Mouse (Mus musculus): Measurements from ENCODE around the gene Tpm3. TPM values are rescaled to one million over a fixed set of nuclear protein-coding genes. Genes with fewer than 3 reads are reported as not detected.
A peak's percentile ranks its signal among the peaks of the same experiment; 100 is the strongest.

Gene Tpm3
- polyA plus RNA-seq (2015; fragmentation: Nextera tagmentation; extraction: Ambion mirVana) = 392 and 415 TPM in 2 replicates

DNA sequence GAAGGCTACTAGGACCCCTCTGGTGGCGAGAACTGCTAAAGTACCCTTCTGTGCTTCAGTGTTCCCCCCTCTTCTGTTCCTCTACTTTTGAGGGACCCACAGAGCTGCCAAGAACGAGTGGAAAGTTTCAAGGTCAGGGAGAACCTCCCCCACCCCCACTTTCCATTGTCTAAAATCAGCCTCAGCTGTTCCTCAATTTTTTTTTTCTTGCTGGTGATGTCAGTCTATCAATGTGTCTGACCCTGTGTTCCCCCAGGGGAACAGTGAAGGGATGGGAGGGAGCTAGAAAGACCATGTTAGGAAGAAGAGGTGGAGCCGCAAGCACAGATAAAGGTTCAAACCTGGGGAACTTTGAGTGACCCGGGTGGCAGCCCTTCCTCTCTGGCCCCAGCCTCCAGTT lies at the start of gene Tpm3:
Gene Tpm3 (plus strand): TSS at position 356 of the 400 bp plus-strand sequence.
- no peak within 1 kb of the TSS for H3K4me2 ChIP-seq
- no peak within 1 kb of the TSS for H3K4me3 ChIP-seq
- H3K36me3 ChIP-seq = no peaks in the 10 kb centered on the region
- H3K9me3 ChIP-seq = no peaks in the 10 kb centered on the region
- no peak for ATAC-seq (ENCODE audit: low FRiP score)
- no peak within 1 kb of the TSS for H3K27ac ChIP-seq
- no peak within 1 kb of the TSS for H3K9ac ChIP-seq
- H3K4me1 ChIP-seq (replicated peaks) = peaks cover 5% of the 10 kb centered on the region
- no peaks in the 10 kb centered on the region for H3K27me3 ChIP-seq
- 79% methylated on average over 4 of the region's 4 CpGs for WGBS

DNA sequence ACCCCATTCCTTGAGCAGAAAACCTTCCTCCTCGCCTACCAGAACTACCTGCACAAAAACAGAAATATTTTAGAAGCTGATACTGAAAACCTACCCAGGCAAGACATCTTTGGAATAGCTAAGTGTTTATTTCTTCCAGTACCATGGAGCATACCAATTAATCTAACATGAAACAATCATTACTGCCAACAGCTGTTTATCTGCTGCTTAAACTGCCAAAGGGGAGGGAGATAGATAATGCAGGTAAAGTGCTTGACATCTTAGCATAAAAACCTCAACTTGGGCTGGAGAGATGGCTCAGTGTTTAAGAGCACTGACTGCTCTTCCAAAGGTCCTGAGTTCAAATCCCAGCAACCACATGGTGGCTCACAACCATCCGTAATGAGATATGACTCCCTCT lies 37.8 kb upstream of the Tpm3 start:
- H3K4me2 ChIP-seq = no peak overlapping the region
- peaks cover 75% of the 10 kb centered on the region for H3K36me3 ChIP-seq
- H3K27me3 ChIP-seq = no peaks in the 10 kb centered on the region
- WGBS = 95% methylated on average over 2 of the region's 2 CpGs
- no peaks in the 10 kb centered on the region for H3K4me1 ChIP-seq (replicated peaks)
- no peak overlapping the region for H3K4me3 ChIP-seq
- ATAC-seq (ENCODE audit: low FRiP score) = no peak
- no peaks in the 10 kb centered on the region for H3K9me3 ChIP-seq
- no peak overlapping the region for H3K27ac ChIP-seq
- H3K9ac ChIP-seq = no peak overlapping the region

DNA sequence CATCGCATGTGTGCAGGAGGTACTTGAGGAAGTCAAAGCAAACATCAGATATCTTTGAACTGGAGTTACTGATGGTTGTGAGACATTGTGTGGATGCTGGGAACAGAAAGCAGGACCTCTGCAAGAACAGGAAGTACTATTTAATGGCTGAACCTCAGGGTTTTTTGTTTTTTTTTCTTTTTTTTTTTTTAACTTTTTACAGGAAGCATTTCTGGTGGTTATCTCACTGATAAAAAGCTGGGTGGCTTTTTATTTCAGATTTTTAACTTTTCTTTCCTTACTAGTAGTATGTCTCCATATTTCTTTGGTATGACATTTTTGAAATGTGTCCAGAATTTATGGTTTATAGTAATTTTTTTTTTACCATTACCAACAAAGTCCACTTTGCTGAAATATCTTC lies 36.2 kb upstream of the Tpm3 start:
- H3K27ac ChIP-seq = no peak overlapping the region
- H3K27me3 ChIP-seq = no peaks in the 10 kb centered on the region
- no peaks in the 10 kb centered on the region for H3K9me3 ChIP-seq
- no peak for ATAC-seq (ENCODE audit: low FRiP score)
- no peak overlapping the region for H3K4me2 ChIP-seq
- 95% methylated on average over 1 of the region's 1 CpGs for WGBS
- peaks cover 73% of the 10 kb centered on the region for H3K36me3 ChIP-seq
- H3K9ac ChIP-seq = no peak overlapping the region
- H3K4me1 ChIP-seq (replicated peaks) = no peaks in the 10 kb centered on the region
- H3K4me3 ChIP-seq = no peak overlapping the region

DNA sequence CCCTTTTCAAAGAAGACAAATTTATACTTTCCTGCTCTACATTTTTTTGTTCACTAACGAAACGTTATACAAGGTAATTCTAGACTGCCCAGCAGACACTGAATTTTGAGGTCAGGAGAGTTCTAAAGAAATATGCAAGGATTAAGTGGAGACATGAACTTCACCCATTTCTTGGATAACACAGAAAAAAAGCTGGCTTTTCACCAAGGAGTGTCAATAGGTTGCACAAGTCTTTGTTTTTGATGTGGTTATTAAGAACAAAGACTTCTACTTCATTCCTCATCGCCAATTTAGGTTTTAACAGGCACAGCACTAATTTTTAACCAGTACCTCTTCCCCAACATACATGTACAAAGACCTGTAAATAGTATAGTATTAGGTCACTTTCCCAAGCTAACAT lies 22.8 kb upstream of the Tpm3 start:
- no peak overlapping the region for H3K9ac ChIP-seq
- no peak overlapping the region for H3K4me2 ChIP-seq
- peaks cover 24% of the 10 kb centered on the region for H3K36me3 ChIP-seq
- H3K27ac ChIP-seq = no peak overlapping the region
- 74% methylated on average over 3 of the region's 3 CpGs for WGBS
- H3K4me1 ChIP-seq (replicated peaks) = peaks cover 32% of the 10 kb centered on the region
- ATAC-seq (ENCODE audit: low FRiP score) = no peak
- H3K9me3 ChIP-seq = no peaks in the 10 kb centered on the region
- no peak overlapping the region for H3K4me3 ChIP-seq
- no peaks in the 10 kb centered on the region for H3K27me3 ChIP-seq

DNA sequence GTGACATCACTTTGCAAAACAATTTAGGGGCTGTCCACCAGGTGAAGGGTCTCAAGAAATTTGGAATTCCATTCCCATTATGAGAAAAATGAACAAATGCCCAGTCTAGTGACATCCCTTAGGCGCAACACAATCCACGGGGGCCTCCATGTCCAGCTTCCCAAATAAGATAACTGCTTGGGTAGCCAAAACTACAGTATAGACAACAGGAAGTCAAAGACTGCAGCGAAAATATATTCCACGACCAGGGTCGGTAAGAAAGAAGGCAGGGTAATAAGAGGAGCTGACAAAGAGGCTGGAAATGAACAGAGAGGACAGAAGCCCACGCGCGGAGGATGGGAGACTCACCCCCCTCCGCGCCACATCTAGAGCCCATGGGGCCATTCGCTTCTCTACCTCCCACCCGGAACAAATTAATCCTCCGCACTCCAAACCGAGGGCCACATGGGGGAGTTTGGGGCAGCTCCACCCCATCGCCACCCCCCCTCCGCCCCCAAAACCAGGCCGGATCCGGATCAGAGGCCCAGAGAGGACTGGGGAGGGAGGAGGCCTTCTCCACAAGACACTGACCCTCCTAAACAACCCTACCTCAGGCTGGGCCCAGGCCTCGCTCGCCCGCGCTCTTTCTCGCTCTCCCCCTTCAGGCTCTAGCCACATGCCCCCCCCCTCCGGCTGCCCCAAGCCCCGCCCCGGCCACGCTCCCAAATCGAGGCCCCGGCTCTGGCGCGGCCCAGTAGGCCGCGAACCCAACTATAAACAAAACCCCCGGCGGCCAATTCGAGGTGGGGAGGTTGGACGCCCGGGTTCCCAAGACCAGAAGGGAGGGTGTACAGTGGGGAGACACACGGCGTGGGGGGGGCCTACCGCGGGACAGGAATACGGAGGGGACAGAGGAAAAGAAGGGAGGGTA lies 20.8 kb upstream of the Tpm3 start, which contains the start of gene 4933434E20Rik:
Gene 4933434E20Rik (plus strand): TSS at position 196 of the 910 bp plus-strand sequence.
- peak; percentile 85 for ATAC-seq (ENCODE audit: low FRiP score)
- Histone ChIP-seq H3K4me2 (peak within 1 kb of the TSS; percentile 81), H3K9me3 (no peaks in the 10 kb centered on the region), H3K27me3 (no peaks in the 10 kb centered on the region), H3K4me1 (replicated peaks) (peaks cover 45% of the 10 kb centered on the region), H3K27ac (peak within 1 kb of the TSS; percentile 95), H3K9ac (peak within 1 kb of the TSS; percentile 97), H3K4me3 (peak within 1 kb of the TSS; percentile 87), H3K36me3 (peaks cover 24% of the 10 kb centered on the region)
- 0% methylated on average over 41 of the region's 43 CpGs for WGBS

DNA sequence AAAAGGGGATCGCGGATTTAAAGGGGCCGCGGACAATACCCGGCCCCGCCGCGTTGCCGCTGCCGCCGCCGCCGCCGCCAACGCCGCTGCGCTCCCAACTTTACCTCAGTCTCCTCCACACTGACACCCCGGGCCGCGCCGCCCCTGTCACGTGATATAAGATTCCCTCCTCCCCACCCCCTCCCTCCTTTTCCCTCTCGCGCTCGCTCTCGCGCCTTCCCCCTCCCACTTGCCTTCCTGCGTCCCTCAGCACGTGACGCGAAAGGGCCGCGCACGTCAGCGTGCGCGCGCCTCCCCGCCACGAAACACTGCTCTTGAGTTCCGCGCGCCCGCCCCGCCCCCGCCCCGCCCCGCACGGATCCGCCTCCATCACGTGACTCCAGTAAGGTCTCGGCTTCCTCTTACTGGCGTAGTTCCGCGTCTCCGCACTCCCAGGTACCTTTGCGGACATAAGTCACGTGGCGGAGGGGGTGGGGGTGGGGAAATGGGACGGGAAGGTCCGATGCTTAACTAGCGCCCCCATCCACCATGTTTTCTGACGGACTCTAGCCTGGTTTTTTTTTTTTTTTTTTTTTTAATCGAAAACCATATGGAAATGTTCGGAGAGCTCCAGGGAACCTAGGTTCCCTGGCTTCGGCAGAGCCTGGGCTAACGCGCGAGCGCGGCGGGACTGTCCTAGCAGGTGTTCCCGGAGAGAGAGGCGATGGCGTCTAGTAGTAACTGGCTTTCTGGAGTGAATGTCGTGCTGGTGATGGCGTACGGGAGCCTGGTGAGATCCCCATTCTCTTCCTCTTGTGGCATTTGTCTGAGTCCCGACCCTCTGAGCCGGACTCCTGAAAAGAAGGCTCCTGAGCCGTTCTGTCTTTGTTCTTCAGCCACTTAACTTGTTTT lies 19.9 kb upstream of the Tpm3 start, which contains the start of gene Ubap2l:
Gene Ubap2l (minus strand): TSS at position 278 of the 891 bp plus-strand sequence.
- H3K27me3 ChIP-seq = no peaks in the 10 kb centered on the region
- peak within 1 kb of the TSS; percentile 97 for H3K27ac ChIP-seq
- no peaks in the 10 kb centered on the region for H3K9me3 ChIP-seq
- peak within 1 kb of the TSS; percentile 81 for H3K4me2 ChIP-seq
- H3K4me1 ChIP-seq (replicated peaks) = peaks cover 45% of the 10 kb centered on the region
- peak within 1 kb of the TSS; percentile 97 for H3K9ac ChIP-seq
- WGBS = under 1% methylated on average over 80 of the region's 81 CpGs
- peak; percentile 94 for ATAC-seq (ENCODE audit: low FRiP score)
- H3K4me3 ChIP-seq = peak within 1 kb of the TSS; percentile 87
- H3K36me3 ChIP-seq = peaks cover 28% of the 10 kb centered on the region

DNA sequence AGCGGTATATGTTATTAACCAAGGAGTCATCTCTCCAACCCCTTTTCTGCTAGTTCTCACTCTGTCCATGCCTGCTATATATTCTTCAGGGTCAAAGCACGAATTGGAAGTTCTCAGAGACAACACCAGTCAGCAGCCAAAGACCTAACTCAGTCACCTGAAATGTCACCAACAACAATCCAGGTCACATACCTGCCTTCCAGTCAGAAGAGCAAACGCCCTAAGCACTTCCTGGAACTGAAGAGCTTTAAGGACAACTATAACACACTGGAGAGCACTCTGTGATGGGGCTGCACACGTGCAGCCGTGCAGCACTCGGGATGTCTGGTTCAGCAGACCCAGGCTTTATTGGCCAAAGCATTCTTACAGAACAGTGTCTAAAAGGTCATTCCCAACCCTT lies 10.9 kb upstream of the Tpm3 start:
- no peak overlapping the region for H3K4me2 ChIP-seq
- no peaks in the 10 kb centered on the region for H3K27me3 ChIP-seq
- H3K9ac ChIP-seq = no peak overlapping the region
- H3K4me1 ChIP-seq (replicated peaks) = no peaks in the 10 kb centered on the region
- no peak for ATAC-seq (ENCODE audit: low FRiP score)
- no peaks in the 10 kb centered on the region for H3K9me3 ChIP-seq
- no peak overlapping the region for H3K4me3 ChIP-seq
- WGBS = 95% methylated on average over 6 of the region's 6 CpGs
- H3K36me3 ChIP-seq = peaks cover 75% of the 10 kb centered on the region
- H3K27ac ChIP-seq = no peak overlapping the region

DNA sequence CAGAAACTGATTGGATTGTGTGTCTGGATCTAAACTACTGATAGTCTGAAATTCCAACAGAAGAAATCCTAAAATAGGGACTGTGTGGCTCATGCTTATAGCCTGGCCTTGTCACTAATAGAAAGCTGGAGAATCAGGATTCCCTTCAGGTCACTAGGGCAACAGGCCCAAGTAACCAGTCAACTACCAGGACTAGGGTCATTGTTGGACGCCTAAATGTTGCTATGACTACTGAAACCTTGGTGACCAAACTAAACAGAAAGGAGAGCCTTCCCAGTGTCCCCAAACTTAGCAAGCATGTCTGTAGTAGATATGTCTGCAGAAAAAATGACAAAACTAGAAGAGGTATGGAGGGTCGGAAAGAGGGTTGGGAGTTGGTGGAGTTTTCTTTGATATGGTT lies 9.9 kb upstream of the Tpm3 start:
- Histone ChIP-seq H3K4me3 (no peak overlapping the region), H3K9ac (no peak overlapping the region), H3K27ac (no peak overlapping the region), H3K36me3 (peaks cover 66% of the 10 kb centered on the region), H3K4me2 (no peak overlapping the region), H3K9me3 (no peaks in the 10 kb centered on the region), H3K27me3 (no peaks in the 10 kb centered on the region), H3K4me1 (replicated peaks) (no peaks in the 10 kb centered on the region)
- no peak for ATAC-seq (ENCODE audit: low FRiP score)
- WGBS = 56% methylated on average over 2 of the region's 2 CpGs

DNA sequence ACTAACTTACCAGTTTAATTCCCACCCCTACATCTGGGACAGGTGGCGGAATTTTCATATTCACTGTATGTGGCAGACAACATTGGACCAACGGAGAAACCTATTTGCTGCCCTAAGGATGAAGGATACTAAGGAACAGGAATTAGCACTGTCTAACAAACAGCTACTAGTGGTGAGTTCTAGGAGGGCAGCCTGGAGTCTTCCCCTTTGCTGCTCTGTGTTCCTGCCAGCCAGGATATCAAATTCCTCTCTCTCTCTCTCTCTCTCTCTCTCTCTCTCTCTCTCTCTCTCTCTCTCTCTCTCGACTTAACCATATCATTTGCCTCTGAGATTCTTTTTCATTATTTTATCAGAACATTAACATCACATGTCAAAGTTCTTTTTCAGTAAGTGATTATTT lies 8.1 kb upstream of the Tpm3 start:
- Histone ChIP-seq H3K36me3 (peaks cover 53% of the 10 kb centered on the region), H3K4me3 (no peak overlapping the region), H3K4me2 (no peak overlapping the region), H3K9ac (no peak overlapping the region), H3K27ac (no peak overlapping the region), H3K4me1 (replicated peaks) (no peaks in the 10 kb centered on the region), H3K9me3 (no peaks in the 10 kb centered on the region), H3K27me3 (no peaks in the 10 kb centered on the region)
- 81% methylated on average over 3 of the region's 3 CpGs for WGBS
- no peak for ATAC-seq (ENCODE audit: low FRiP score)

DNA sequence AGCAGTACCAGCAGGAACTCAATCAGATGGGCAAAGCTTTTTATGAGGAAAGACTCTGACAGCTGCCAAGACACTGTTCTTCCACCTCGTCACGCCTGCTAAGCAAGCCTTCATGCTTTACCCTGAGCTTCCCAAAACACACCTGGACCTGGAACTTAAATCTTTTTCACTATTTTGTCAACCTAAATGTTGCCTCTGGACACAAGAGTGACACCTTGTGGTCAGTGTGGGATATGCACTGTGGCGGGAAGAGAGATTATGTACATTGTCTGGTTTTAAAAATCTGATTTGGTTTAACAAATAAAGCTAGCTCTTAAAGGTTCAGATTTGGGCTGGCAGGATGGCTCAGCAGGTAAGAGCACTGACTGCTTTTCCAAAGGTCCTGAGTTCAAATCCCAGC lies 6.9 kb upstream of the Tpm3 start:
- 67% methylated on average over 3 of the region's 3 CpGs for WGBS
- no peaks in the 10 kb centered on the region for H3K27me3 ChIP-seq
- H3K4me1 ChIP-seq (replicated peaks) = no peaks in the 10 kb centered on the region
- H3K9me3 ChIP-seq = no peaks in the 10 kb centered on the region
- H3K36me3 ChIP-seq = peaks cover 43% of the 10 kb centered on the region
- no peak overlapping the region for H3K4me2 ChIP-seq
- ATAC-seq (ENCODE audit: low FRiP score) = no peak
- no peak overlapping the region for H3K9ac ChIP-seq
- no peak overlapping the region for H3K4me3 ChIP-seq
- H3K27ac ChIP-seq = no peak overlapping the region

DNA sequence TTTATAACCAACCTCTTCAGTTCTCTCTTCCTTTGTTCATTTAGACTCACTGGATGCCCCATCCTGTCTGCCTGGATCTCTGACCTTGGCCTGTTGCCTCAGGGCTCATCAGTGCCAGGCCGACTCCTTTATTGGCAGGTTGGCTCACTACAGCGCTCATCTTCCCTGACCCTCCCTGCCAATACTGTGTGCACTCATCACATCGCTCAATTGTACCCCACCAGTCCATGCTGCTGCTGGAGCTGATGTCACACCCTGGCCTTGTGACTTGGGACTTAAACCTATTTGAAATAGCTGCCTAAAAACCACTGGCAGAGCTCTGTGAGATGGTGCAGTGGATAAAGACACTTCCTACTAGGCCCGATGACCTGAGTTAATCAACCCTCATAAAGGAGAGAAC lies 4.6 kb upstream of the Tpm3 start:
- WGBS = 88% methylated on average over 4 of the region's 4 CpGs
- no peak overlapping the region for H3K9ac ChIP-seq
- H3K4me1 ChIP-seq (replicated peaks) = no peaks in the 10 kb centered on the region
- H3K27ac ChIP-seq = no peak overlapping the region
- no peaks in the 10 kb centered on the region for H3K27me3 ChIP-seq
- no peaks in the 10 kb centered on the region for H3K9me3 ChIP-seq
- H3K4me2 ChIP-seq = no peak overlapping the region
- peaks cover 21% of the 10 kb centered on the region for H3K36me3 ChIP-seq
- no peak for ATAC-seq (ENCODE audit: low FRiP score)
- H3K4me3 ChIP-seq = no peak overlapping the region

DNA sequence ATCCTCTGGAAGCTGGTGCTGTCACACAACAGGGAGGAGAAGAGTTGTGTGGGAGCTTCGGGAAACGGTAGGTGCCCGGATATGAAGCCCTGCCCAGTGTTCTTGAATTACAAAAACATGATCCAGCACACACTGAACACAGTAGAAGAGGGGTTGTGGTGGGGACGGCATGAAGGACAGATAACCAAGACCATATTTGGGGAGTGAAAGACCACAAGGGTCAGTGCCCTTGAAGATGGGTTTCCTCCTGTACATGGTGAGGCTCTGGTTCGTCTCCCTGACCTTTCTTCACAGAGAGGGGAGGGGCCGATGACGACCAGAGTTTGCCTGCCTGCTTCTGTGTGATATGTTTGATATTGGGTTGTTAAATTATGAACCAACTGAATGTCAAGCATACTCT lies 2.8 kb upstream of the Tpm3 start:
- no peaks in the 10 kb centered on the region for H3K27me3 ChIP-seq
- H3K27ac ChIP-seq = no peak overlapping the region
- no peak for ATAC-seq (ENCODE audit: low FRiP score)
- H3K4me3 ChIP-seq = no peak overlapping the region
- H3K4me2 ChIP-seq = no peak overlapping the region
- 84% methylated on average over 7 of the region's 7 CpGs for WGBS
- no peaks in the 10 kb centered on the region for H3K4me1 ChIP-seq (replicated peaks)
- H3K9ac ChIP-seq = no peak overlapping the region
- H3K9me3 ChIP-seq = no peaks in the 10 kb centered on the region
- peaks cover 8% of the 10 kb centered on the region; the same call in 1 of the 2 replicates for H3K36me3 ChIP-seq
